Mouse (Mus musculus): ENCODE measurements around the gene Prrg4. TPM values are rescaled to one million over a fixed set of nuclear protein-coding genes. Genes with fewer than 3 reads are reported as not detected.

The Prrg4 gene
- total and polyA plus RNA-seq, 3 experiments, result 13.9 to 24.4 (median 21.0) TPM

DNA sequence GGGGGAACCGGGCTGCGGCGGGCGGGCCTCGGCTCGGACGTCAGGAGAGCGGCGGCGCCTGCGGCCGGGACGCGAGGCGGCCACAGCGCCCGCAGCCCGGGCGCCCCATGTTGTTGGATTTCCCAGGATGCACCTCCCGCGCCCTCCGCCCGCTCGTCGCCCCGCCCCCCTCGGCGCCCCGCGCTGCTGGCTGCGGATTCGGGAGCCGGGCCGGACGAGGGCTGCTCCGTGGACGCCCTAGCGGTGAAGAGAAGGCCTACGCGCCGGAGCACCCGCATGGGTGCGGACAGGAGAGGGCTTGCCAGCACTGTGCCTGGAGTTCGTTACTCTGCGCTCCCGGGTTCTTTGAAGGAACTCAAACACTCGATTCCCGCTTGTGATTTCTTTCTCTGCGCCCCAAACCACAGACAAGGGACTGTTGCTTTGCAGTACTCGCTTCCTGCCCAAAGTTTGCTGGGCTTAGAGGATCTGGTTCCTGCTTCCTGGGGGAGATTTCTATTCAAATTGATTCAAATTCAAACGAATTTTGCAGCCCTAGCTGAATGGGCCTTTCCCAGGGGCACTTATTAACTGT lies 32.7 kb downstream of the Prrg4 start:
- DNase-seq (ENCODE audit: extremely low read depth), result peak; percentile 85
- in situ Hi-C loops (cut with MboI; ENCODE audit: low pct_ligation_motif_present, low pct_unique_long_range_greater_than_20kb, low sequenced_read_pairs), result no loop called here
- Histone ChIP-seq H3K4me1 (ENCODE audit: control insufficient read depth in 1 of 2, insufficient read depth in 2 of 2) (peaks cover 4 to 34% of the 10 kb centered on the region in 2 experiments; a peak in 3 of 4 replicates), H3K79me2 (replicated peaks; ENCODE audit: control insufficient read depth, extremely low read depth, insufficient read depth, poor library complexity, severe bottlenecking) (peaks cover 38% of the 10 kb centered on the region), H3K9me3 (replicated peaks; ENCODE audit: low read length) (no peaks in the 10 kb centered on the region), H3K27me3 (replicated peaks) (no peaks in the 10 kb centered on the region), H3K4me2 (ENCODE audit: insufficient read depth, low read depth, poor library complexity, severe bottlenecking) (peak overlapping the region; percentile 97), H3K36me3 (replicated peaks in 1 of 2; ENCODE audit: control insufficient read depth in 1 of 2, insufficient read depth in 1 of 2, low read length in 1 of 2) (no peaks in the 10 kb centered on the region), H3K9ac (ENCODE audit: insufficient read depth, low read depth) (peak overlapping the region; percentile 97), H3K27ac (ENCODE audit: insufficient read depth, low read depth) (peak overlapping the region; percentile 94), H3K4me3 (replicated peaks in 1 of 3; ENCODE audit: low read depth in 2 of 3, low read length in 2 of 3, poor library complexity in 1 of 3) (peak overlapping the region; percentile 77 to 92 (median 81))
- no peak for TF ChIP-seq PAX5 (IDR thresholded peaks at IDR 0.05; ENCODE audit: low read length)
- TF ChIP-seq MAX (IDR thresholded peaks at IDR 0.05; ENCODE audit: low read length), result peak; percentile 50; the same call in 1 of the 2 replicates
- no peak; the same call in 1 of the 2 replicates for TF ChIP-seq POLR2AphosphoS2 (IDR thresholded peaks at IDR 0.05; ENCODE audit: low read depth, low read length)
- no peak for TF ChIP-seq E2F4 (IDR thresholded peaks at IDR 0.05; ENCODE audit: insufficient replicate concordance, low read depth, low read length)
- TF ChIP-seq BHLHE40 (IDR thresholded peaks at IDR 0.05; ENCODE audit: low read depth, low read length), result no peak
- peak; percentile 61; the same call in 1 of the 2 replicates for TF ChIP-seq ZMIZ1 (IDR thresholded peaks at IDR 0.05; ENCODE audit: low read depth, low read length)
- no peak for TF ChIP-seq JUN (IDR thresholded peaks at IDR 0.05; ENCODE audit: insufficient read depth, low read depth, low read length)
- TF ChIP-seq MYC (IDR thresholded peaks at IDR 0.05; ENCODE audit: low read depth, low read length), result 0 out of 2 replicates have a peak, but pooled peaks have one; percentile 44
- no peak; the same call in 1 of the 2 replicates for TF ChIP-seq MAZ (IDR thresholded peaks at IDR 0.05; ENCODE audit: low read depth, low read length)
- TF ChIP-seq NRF1 (IDR thresholded peaks at IDR 0.05; ENCODE audit: low read depth, low read length), result 0 out of 2 replicates have a peak, but pooled peaks have one; percentile 32
- TF ChIP-seq POLR2A (IDR thresholded peaks at IDR 0.05; ENCODE audit: low read depth, low read length), result peak; percentile 74; the same call in 1 of the 2 replicates
- TF ChIP-seq ZNF384 (IDR thresholded peaks at IDR 0.05; ENCODE audit: low read depth, low read length), result no peak
- TF ChIP-seq CTCF (conservative IDR thresholded peaks at IDR 0.05 in 1 of 2, IDR thresholded peaks at IDR 0.05 in 1 of 2; ENCODE audit: low read depth in 2 of 2, low read length in 2 of 2), result peak in 1 of 2 experiments; percentile 49; a peak in 1 of 4 replicates
- peak; percentile 52; the same call in 1 of the 2 replicates for TF ChIP-seq HCFC1 (IDR thresholded peaks at IDR 0.05; ENCODE audit: low read depth, low read length)
- TF ChIP-seq KAT2A (IDR thresholded peaks at IDR 0.05; ENCODE audit: insufficient replicate concordance, low read length), result no peak
- no peak for TF ChIP-seq MAFK (IDR thresholded peaks at IDR 0.05; ENCODE audit: insufficient replicate concordance, low read length)
- no peak for TF ChIP-seq IRF4 (IDR thresholded peaks at IDR 0.05; ENCODE audit: low read depth, low read length)
- no peak; the same call in 1 of the 2 replicates for TF ChIP-seq SMC3 (IDR thresholded peaks at IDR 0.05; ENCODE audit: low read depth, low read length)
- TF ChIP-seq RCOR1 (conservative IDR thresholded peaks at IDR 0.05; ENCODE audit: low read depth, low read length), result no peak
- TF ChIP-seq ZC3H11A (IDR thresholded peaks at IDR 0.05; ENCODE audit: low read depth, low read length), result no peak
- peak; percentile 46; the same call in 1 of the 2 replicates for TF ChIP-seq MXI1 (IDR thresholded peaks at IDR 0.05; ENCODE audit: low read depth, low read length)
- peak; percentile 64; the same call in 1 of the 2 replicates for TF ChIP-seq NELFE (IDR thresholded peaks at IDR 0.05; ENCODE audit: low read depth, low read length)
- no peak for TF ChIP-seq MEF2A (IDR thresholded peaks at IDR 0.05; ENCODE audit: borderline replicate concordance, low read depth, low read length)
- TF ChIP-seq USF1 (IDR thresholded peaks at IDR 0.05; ENCODE audit: low read depth, low read length), result no peak
- TF ChIP-seq EP300 (IDR thresholded peaks at IDR 0.05; ENCODE audit: low read length), result no peak
- peak; percentile 64 for TF ChIP-seq TCF12 (IDR thresholded peaks at IDR 0.05; ENCODE audit: low read depth, low read length)
- peak; percentile 66 for TF ChIP-seq SIN3A (IDR thresholded peaks at IDR 0.05; ENCODE audit: low read length)
- TF ChIP-seq ZKSCAN1 (IDR thresholded peaks at IDR 0.05; ENCODE audit: borderline replicate concordance, low read depth, low read length), result no peak
- peak; percentile 84 for TF ChIP-seq ELF1 (IDR thresholded peaks at IDR 0.05; ENCODE audit: low read depth, low read length)
- no peak for TF ChIP-seq JUND (conservative IDR thresholded peaks at IDR 0.05; ENCODE audit: low read depth, low read length)
- peak; percentile 65; the same call in 1 of the 2 replicates for TF ChIP-seq TBP (conservative IDR thresholded peaks at IDR 0.05; ENCODE audit: low read depth, low read length)
- TF ChIP-seq CHD2 (IDR thresholded peaks at IDR 0.05; ENCODE audit: low read length), result no peak; the same call in 1 of the 2 replicates
- no peak for TF ChIP-seq GABPA (IDR thresholded peaks at IDR 0.05; ENCODE audit: insufficient replicate concordance, low read depth, low read length)
- TF ChIP-seq RAD21 (IDR thresholded peaks at IDR 0.05; ENCODE audit: low read depth, low read length), result no peak
- peak; percentile 84; the same call in 1 of the 2 replicates for TF ChIP-seq UBTF (IDR thresholded peaks at IDR 0.05; ENCODE audit: low read depth, low read length)
- no peak for TF ChIP-seq CHD1 (IDR thresholded peaks at IDR 0.05; ENCODE audit: low read depth, low read length)
- TF ChIP-seq ETS1 (conservative IDR thresholded peaks at IDR 0.05; ENCODE audit: low read depth, low read length), result no peak
- TF ChIP-seq USF2 (conservative IDR thresholded peaks at IDR 0.05; ENCODE audit: low read depth, low read length), result no peak
- dilution Hi-C loops (cut with MboI; ENCODE audit: extremely low pct_ligation_motif_present, extremely low pct_unique_long_range_greater_than_20kb, low sequenced_read_pairs), result no loop called here

Data from CH12.LX (cell line).